Mouse (Mus musculus) liver, embryonic 14.5 days (tissue): ENCODE data around the gene Adrb1. TPM values are rescaled to one million over a fixed set of nuclear protein-coding genes. Genes with fewer than 3 reads are reported as not detected.

Experiments
- ATAC-seq: fragments of 200-750 bp; cut with Nextera tagmentation; 2 replicates; pipeline ENCODE4 v1.8.0; 2017; ENCODE audit warnings: moderate number of reproducible peaks, mild to moderate bottlenecking, moderate library complexity; ENCODE audit not compliant: insufficient read depth
- DNase-seq, 3 experiments: peaks; one replicate each; pipeline ENCODE4 v3.0.0-alpha.2; 2012 to 2013; ENCODE audit warnings: low read depth in 3 of 3, low spot score in 3 of 3
- H3K27ac ChIP-seq: fragments of 300-500 bp; sonication (generic); 2 replicates; pipeline ENCODE4 v1.5.1; 2014; ENCODE audit warnings: moderate library complexity, mild to moderate bottlenecking, control low read depth, inconsistent platforms
- H3K27me3 ChIP-seq: fragments of 300-500 bp; sonication (generic); 2 replicates; pipeline ENCODE4 v1.6.1; 2014; ENCODE audit warnings: mild to moderate bottlenecking, low read length, moderate library complexity; ENCODE audit not compliant: control insufficient read depth, insufficient read depth
- H3K36me3 ChIP-seq: fragments of 300-500 bp; sonication (generic); replicated peaks from 2 replicates; pipeline ENCODE4 v1.6.1; 2014; ENCODE audit warnings: low read depth; ENCODE audit not compliant: control insufficient read depth, insufficient read depth
- H3K4me1 ChIP-seq, 2 experiments: fragments of 200-500 bp in 1 of 2; fragments of 300-500 bp in 1 of 2; sonication (generic) in 1 of 2; replicated peaks; 2 replicates each; pipeline ENCODE4 v1.6.1; 2012 to 2014; ENCODE audit warnings: antibody characterized with exemption in 1 of 2, inconsistent platforms in 1 of 2, low read length in 1 of 2; ENCODE audit not compliant: control insufficient read depth in 2 of 2, insufficient read depth in 2 of 2
- H3K4me2 ChIP-seq: fragments of 300-500 bp; sonication (generic); 2 replicates; pipeline ENCODE4 v1.6.1; 2014; ENCODE audit warnings: low read depth, mild to moderate bottlenecking, control low read depth, moderate library complexity
- H3K4me3 ChIP-seq, 2 experiments: fragments of 200-500 bp in 1 of 2; fragments of 300-500 bp in 1 of 2; sonication (generic) in 1 of 2; 2 replicates each; pipeline ENCODE4 v1.5.1; 2012 to 2014; ENCODE audit warnings: low read depth in 2 of 2, low read length in 2 of 2, mild to moderate bottlenecking in 2 of 2, control low read depth in 1 of 2, inconsistent platforms in 1 of 2, moderate library complexity in 1 of 2; ENCODE audit not compliant: insufficient read depth in 1 of 2
- H3K9ac ChIP-seq: fragments of 300-500 bp; sonication (generic); replicated peaks from 2 replicates; pipeline ENCODE4 v1.6.1; 2014; ENCODE audit warnings: mild to moderate bottlenecking, control low read depth, moderate library complexity
- H3K9me3 ChIP-seq: fragments of 300-500 bp; sonication (generic); 2 replicates; pipeline ENCODE4 v1.6.1; 2016; ENCODE audit warnings: low read length, mixed read lengths; ENCODE audit not compliant: control insufficient read depth
- CTCF ChIP-seq: IDR thresholded peaks from 2 replicates; pipeline ENCODE4 v1.5.1; 2016; ENCODE audit warnings: antibody characterized with exemption, low read depth, control low read depth
- EP300 ChIP-seq: IDR thresholded peaks from 2 replicates; pipeline ENCODE4 v1.6.1; 2016; ENCODE audit warnings: antibody characterized with exemption, low read depth
- WGBS: fragments of 180-500 bp; shearing (Covaris S2); extraction: QIAGEN DNeasy Blood & Tissue Kit; methylation state at CpG from one replicate; pipeline ENCODE4 v1.1.7; 2014; ENCODE audit not compliant: insufficient replicate concordance; 5-methylcytosine and 5-hydroxymethylcytosine counted together
- polyA plus RNA-seq, 2 experiments: library from polyadenylated mRNA; depleted of rRNA in 1 of 2; stranded (reverse) in 1 of 2; unstranded in 1 of 2; fragments of >200 nt; fragmentation: Nextera tagmentation in 1 of 2; extraction: Ambion mirVana in 1 of 2; gene quantifications; 2 replicates each; pipeline versions ENCODE4 v1.2.1 to v1.2.3; 2012 to 2014

Gene Adrb1
- 0.26 and 0.30 TPM in 2 replicates for polyA plus RNA-seq (2012; rRNA removed)
- polyA plus RNA-seq (2014; fragmentation: Nextera tagmentation; extraction: Ambion mirVana): 0.20 and 0.29 TPM in 2 replicates

DNA sequence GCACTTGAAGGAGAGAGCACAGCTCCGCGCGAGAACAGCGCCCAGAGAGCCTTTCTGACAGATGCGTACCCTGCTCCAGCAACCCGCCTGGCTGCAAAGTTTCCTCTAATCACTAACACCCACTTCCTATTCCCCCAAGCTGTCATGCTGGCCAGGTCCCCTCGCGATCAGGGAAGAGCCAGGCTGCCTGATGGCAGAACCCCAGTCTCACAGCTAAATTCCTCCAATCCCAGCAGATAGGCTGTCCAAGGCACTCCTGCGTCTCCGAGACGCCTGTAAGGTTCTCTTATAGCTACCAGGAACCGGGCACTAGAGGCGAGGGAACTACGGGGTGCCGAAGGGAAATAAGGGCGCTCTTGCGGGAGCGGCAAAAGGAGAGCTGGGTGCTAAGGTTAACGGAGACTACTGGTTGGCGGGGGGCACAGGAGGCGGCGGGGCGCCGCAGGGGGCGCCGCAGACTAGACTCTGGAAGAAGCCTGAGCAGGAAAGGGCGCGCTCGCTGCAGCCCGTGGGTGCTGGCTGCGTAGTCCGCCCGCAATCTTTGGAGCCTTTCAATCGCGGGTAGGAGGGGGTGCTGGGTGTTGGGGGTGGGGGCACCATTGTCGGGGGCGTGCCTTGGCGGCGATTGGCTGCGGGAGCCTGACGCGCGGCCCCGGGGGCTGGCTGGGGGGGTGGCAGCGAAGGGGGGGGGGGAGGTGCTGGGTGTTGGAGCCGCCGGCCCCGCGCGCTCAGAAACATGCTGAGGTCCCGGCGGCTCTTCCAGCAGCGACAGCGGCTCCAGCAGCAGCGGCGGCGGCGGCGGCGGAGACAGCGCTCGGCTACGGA lies at the start of gene Adrb1:
Gene Adrb1 (plus strand): TSS at position 813 of the 825 bp plus-strand sequence.
- Histone ChIP-seq H3K27me3 (peaks cover 65% of the 10 kb centered on the region), H3K9me3 (no peaks in the 10 kb centered on the region), H3K9ac (no peak within 1 kb of the TSS), H3K4me1 (no peaks in the 10 kb centered on the region), H3K4me2 (peak within 1 kb of the TSS; percentile 58), H3K36me3 (no peaks in the 10 kb centered on the region), H3K27ac (no peak within 1 kb of the TSS), H3K4me3 (peak within 1 kb of the TSS; percentile 4 to 40; a peak in 3 of 4 replicates)
- DNase-seq: no peak
- 0 out of 2 replicates have a peak, but pooled peaks have one; percentile 13 for ATAC-seq
- TF ChIP-seq EP300 (no peak), CTCF (no peak)
- WGBS: 2% methylated on average over 35 of the region's 63 CpGs

DNA sequence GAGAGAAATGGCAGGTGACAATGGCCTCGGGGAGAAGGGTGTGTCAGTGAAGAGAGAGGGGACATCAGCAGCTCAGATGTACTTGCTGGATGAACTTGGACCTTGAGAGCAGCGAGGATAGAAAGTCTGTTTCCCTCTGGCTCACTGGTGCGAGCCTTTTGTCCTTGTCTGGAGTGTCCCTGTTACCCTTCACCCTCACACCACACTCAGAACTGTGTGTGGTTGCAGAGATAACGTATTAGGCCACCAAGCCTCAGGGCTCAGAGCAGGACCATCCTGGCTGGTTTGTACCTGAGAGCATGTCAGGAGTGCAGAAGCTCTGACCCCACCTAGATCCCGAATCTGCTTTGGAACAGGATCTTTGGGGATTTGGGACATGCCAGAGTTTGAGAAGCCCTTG lies 46.3 kb upstream of the Adrb1 start:
- DNase-seq (no peak), ATAC-seq (no peak)
- Histone ChIP-seq H3K27me3 (no peaks in the 10 kb centered on the region), H3K4me1 (peaks cover 0 to 5% of the 10 kb centered on the region in 2 experiments; a peak in 1 of 4 replicates), H3K9me3 (no peaks in the 10 kb centered on the region), H3K9ac (no peak overlapping the region), H3K4me2 (no peak overlapping the region), H3K4me3 (no peak overlapping the region), H3K36me3 (no peaks in the 10 kb centered on the region), H3K27ac (no peak overlapping the region)
- TF ChIP-seq EP300: no peak
- TF ChIP-seq CTCF: no peak
- 51% methylated on average over 5 of the region's 5 CpGs for WGBS

DNA sequence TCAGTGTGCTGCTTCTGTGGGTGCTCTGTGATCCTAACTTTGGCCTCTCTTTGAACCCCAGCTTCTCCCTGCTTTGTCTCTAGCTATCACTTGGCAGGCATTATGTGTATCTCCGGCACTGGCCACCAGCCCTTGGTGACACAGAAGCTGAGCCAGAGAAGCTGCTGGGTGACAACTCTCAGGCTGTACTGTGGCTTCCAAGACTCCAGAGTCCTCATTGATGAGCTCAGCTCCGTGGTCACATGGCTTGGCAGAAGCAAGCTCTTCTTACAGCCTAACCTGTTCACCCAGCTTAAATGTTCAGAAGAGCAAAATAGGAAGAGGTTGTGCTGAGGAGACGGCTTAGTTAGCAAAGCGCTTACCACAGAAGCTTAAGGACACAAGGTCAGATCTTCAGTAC lies 45.5 kb upstream of the Adrb1 start:
- Histone ChIP-seq H3K4me1 (peaks cover 0 to 5% of the 10 kb centered on the region in 2 experiments; a peak in 1 of 4 replicates), H3K9me3 (no peaks in the 10 kb centered on the region), H3K27me3 (no peaks in the 10 kb centered on the region), H3K36me3 (no peaks in the 10 kb centered on the region), H3K27ac (no peak overlapping the region), H3K4me3 (no peak overlapping the region), H3K9ac (no peak overlapping the region), H3K4me2 (no peak overlapping the region)
- DNase-seq (no peak), ATAC-seq (no peak)
- 65% methylated on average over 4 of the region's 4 CpGs for WGBS
- TF ChIP-seq EP300 (no peak), CTCF (no peak)

DNA sequence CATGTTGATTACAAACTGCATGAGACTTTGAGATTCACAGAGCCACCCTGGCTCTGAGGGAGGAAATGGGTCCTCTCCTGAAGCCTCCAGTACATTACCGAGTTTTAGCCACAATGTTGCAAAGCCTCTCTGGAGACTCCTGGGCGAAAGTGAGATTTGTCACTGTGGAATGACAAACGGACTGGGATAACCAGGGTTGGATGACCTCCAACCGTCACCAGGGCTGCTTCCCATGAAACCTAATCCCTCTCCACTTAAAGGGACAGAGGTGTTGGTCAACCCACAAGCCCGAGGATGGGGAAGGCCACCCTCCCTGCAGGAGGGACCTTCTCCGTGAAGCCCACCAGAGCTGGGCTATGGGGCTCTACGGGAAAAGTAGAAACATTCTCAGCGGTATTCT lies 44.4 kb upstream of the Adrb1 start:
- Histone ChIP-seq H3K4me1 (peaks cover 0 to 5% of the 10 kb centered on the region in 2 experiments; a peak in 1 of 4 replicates), H3K4me2 (no peak overlapping the region), H3K9ac (no peak overlapping the region), H3K36me3 (no peaks in the 10 kb centered on the region), H3K27me3 (no peaks in the 10 kb centered on the region), H3K9me3 (no peaks in the 10 kb centered on the region), H3K27ac (no peak overlapping the region), H3K4me3 (no peak overlapping the region)
- DNase-seq (no peak), ATAC-seq (no peak)
- no peak for TF ChIP-seq EP300
- WGBS: 51% methylated on average over 8 of the region's 8 CpGs

DNA sequence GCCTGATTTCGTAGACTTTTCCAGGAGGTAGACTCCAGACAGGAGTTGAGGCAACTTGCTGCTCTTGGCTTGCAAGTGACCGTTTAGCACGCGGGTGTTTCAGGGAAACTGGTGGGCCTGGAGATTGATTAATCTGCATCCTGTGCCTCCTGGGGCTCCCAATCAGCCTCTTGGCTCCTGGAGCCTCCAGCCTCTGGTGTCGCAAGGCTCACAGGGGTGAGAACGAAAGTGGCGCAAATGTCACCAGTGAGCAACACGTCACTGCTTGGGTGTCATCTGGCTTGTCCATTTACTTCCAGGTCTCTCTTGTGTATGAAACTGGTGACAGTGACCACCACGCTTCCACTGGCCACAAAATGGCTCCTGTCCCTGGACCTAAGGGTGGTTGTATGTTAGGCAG lies 43.5 kb upstream of the Adrb1 start:
- H3K27ac ChIP-seq: no peak overlapping the region

More for the DNA sequence above, 43.5 kb upstream of the Adrb1 start:
- DNase-seq (no peak), ATAC-seq (no peak)
- WGBS: 54% methylated on average over 9 of the region's 9 CpGs
- no peak overlapping the region for H3K4me3 ChIP-seq
- no peaks in the 10 kb centered on the region for H3K36me3 ChIP-seq
- no peak overlapping the region for H3K4me2 ChIP-seq
- H3K27me3 ChIP-seq: no peaks in the 10 kb centered on the region
- peaks cover 0 to 5% of the 10 kb centered on the region in 2 experiments; a peak in 1 of 4 replicates for H3K4me1 ChIP-seq
- H3K9me3 ChIP-seq: no peaks in the 10 kb centered on the region
- no peak overlapping the region for H3K9ac ChIP-seq
- TF ChIP-seq EP300: no peak
